Mouse (Mus musculus) liver, embryonic 18 days (tissue): Measurements from ENCODE around the gene Olfr1344. TPM values are rescaled to one million over a fixed set of nuclear protein-coding genes. Genes with fewer than 3 reads are reported as not detected.

Experiments used
- polyA plus RNA-seq: library from polyadenylated mRNA; depleted of rRNA; stranded (reverse); fragments of >200 nt; gene quantifications from 2 replicates; pipeline ENCODE4 v1.2.3, GENCODE M21; 2012; rRNA removed

The Olfr1344 gene
- polyA plus RNA-seq: not detected in 2 replicates

GRCm38 (mm10) chr7:6438388-6438787 is at the start of gene Olfr1344:
Gene Olfr1344, plus strand, starts transcription at chr7:6438688.

GRCm38 (mm10) chr7:6397996-6398975 is 40.2 kb upstream of the Olfr1344 start, which contains the start of gene Smim17:
Gene Smim17, plus strand, starts transcription at chr7:6398715.

GRCm38 (mm10) chr7:6410043-6410442 is 28.4 kb upstream of the Olfr1344 start, which contains the start of gene Gm20715:
Gene Gm20715, plus strand, starts transcription at chr7:6410277.

DNA sequence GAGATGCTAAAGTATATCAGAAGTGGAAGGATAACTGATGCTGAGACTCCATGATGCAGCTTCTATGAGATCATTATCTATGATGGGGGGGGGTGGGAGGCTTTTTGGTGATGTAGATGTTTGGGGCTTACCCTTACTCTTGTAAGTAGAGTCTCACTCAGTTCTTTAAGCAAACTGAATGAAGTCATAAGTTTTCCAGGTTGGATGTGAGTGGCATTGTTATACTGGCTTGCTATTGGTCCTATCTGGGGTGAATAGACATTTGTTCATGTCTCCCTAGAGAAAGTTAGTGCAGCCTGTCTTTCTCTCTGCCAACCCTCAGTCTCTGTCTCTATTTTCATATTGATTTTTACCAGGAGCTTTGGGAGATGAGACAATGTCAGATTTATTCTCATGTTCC is 17.4 kb downstream of the Olfr1344 start, which contains the start of gene Olfr1336:
Gene Olfr1336 (plus strand): TSS at position 301 of the 400 bp plus-strand sequence.

DNA sequence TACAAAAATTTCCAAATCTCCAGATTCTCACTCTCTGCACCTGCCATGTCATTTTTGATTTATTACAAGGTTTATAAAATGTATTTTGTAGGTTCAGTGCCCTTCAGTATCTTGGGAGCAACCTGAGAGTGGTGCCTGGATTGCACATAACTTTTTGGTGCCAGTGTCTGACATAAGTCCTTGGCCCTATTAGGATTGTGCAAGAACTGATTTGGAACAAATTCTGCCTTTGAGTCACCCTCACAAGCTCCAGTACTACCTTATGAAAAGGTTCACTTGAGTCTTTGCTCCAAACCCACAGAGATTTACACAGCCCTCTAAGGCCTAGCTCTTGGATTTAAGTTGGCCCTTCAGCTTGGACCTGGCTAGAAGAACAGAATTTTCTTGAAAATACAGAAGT is 28.5 kb downstream of the Olfr1344 start, which contains the start of gene Olfr1346:
Gene Olfr1346 (plus strand): TSS at position 151 of the 400 bp plus-strand sequence.

GRCm38 (mm10) chr7:6486841-6487240 is 48.4 kb downstream of the Olfr1344 start, which contains the start of gene Olfr5:
Gene Olfr5, minus strand, starts transcription at chr7:6486941.

Other genes with a start within 250 kb of the Olfr1344 start
- gene Galp, start 241.6 kb upstream of the Olfr1344 start, polyA plus RNA-seq: not detected in 2 replicates
- gene Zscan5b, start 216.4 kb upstream of the Olfr1344 start, polyA plus RNA-seq: not detected in 2 replicates
- gene Epp13, start 186.0 kb upstream of the Olfr1344 start, polyA plus RNA-seq: not detected in 2 replicates
- gene Zfp667, start 152.1 kb upstream of the Olfr1344 start, polyA plus RNA-seq: 1.1 TPM in 2 replicates
- 0.52 and 0.60 TPM in 2 replicates for gene Zfp583, start 107.4 kb upstream of the Olfr1344 start, polyA plus RNA-seq
- 0.08 and 0.13 TPM in 2 replicates for gene Gm3854, start 94.9 kb upstream of the Olfr1344 start, polyA plus RNA-seq
- gene Zfp78, start 75.4 kb upstream of the Olfr1344 start, polyA plus RNA-seq: 0.50 and 0.55 TPM in 2 replicates
- gene Zfp28, start 55.4 kb upstream of the Olfr1344 start, polyA plus RNA-seq: 1.3 and 1.4 TPM in 2 replicates
- gene Smim17, start 40.0 kb upstream of the Olfr1344 start, polyA plus RNA-seq: not detected in 2 replicates
- gene Gm20715, start 28.4 kb upstream of the Olfr1344 start, polyA plus RNA-seq: not detected in 2 replicates
- not detected in 2 replicates for gene Olfr1336, start 17.5 kb downstream of the Olfr1344 start, polyA plus RNA-seq
- not detected in 2 replicates for gene Olfr1346, start 28.4 kb downstream of the Olfr1344 start, polyA plus RNA-seq
- gene Olfr5, start 48.3 kb downstream of the Olfr1344 start, polyA plus RNA-seq: not detected in 2 replicates
- gene Olfr1347, start 61.1 kb downstream of the Olfr1344 start, polyA plus RNA-seq: not detected in 2 replicates
- gene Olfr1348, start 70.1 kb downstream of the Olfr1344 start, polyA plus RNA-seq: not detected in 2 replicates
- not detected in 2 replicates for gene Olfr1349, start 84.3 kb downstream of the Olfr1344 start, polyA plus RNA-seq
- not detected in 2 replicates for gene Olfr1350, start 126.2 kb downstream of the Olfr1344 start, polyA plus RNA-seq